Mouse (Mus musculus) kidney, adult 2 months (tissue): ENCODE results near the gene Dlg2.

ENCODE experiments used
- CTCF ChIP-seq: fragments of 200-500 bp; conservative IDR thresholded peaks from 2 replicates; pipeline ENCODE4 v1.5.1; 2011; ENCODE audit warnings: low read depth, mild to moderate bottlenecking, control low read depth, low read length, moderate library complexity, mixed read lengths; ENCODE audit not compliant: insufficient read depth, insufficient read length
- POLR2A ChIP-seq: fragments of 200-500 bp; IDR thresholded peaks from one replicate; pipeline ENCODE4 v1.6.1; 2011; ENCODE audit warnings: low read depth, low read length, control low read depth

- TF ChIP-seq CTCF, result no peak
- no peak for TF ChIP-seq POLR2A
Measured at GRCm38 (mm10) chr7:92280925-92281324, 1804.5 kb downstream of the Dlg2 start.
